Comparison of ENCODE assay signal across 8 mouse cellular contexts in genomic region chr5:134742221-134742795, GRCm38 (mm10). TPM values are rescaled to one million over a fixed set of nuclear protein-coding genes. Genes with fewer than 3 reads are reported as not detected.
DNase-seq lines count a peak whose midpoint lies in the region; ATAC-seq lines count a peak whose summit lies in the region.

No protein-coding gene starts in this region.

- peak overlapping the region; percentile 73 for H3K27ac ChIP-seq in embryonic facial prominence, embryonic 15.5 days (replicated peaks)
- no peak overlapping the region; the same call in 1 of the 2 replicates for H3K27ac ChIP-seq in kidney, embryonic 15.5 days
- H3K27ac ChIP-seq in neural tube, embryonic 15.5 days (replicated peaks) = no peak overlapping the region

- H3K4me3 ChIP-seq in megakaryocyte, embryonic 14.5 days (replicated peaks) = peak overlapping the region; percentile 14
- peak overlapping the region; percentile 11 for H3K4me3 ChIP-seq in embryonic facial prominence, embryonic 15.5 days (replicated peaks)
- no peak overlapping the region; the same call in 1 of the 2 replicates for H3K4me3 ChIP-seq in kidney, embryonic 15.5 days (replicated peaks)
- H3K4me3 ChIP-seq in neural tube, embryonic 15.5 days (replicated peaks) = no peak overlapping the region

- 10% methylated on average over 18 of the region's 19 CpGs for WGBS in embryonic facial prominence, embryonic 15.5 days
- WGBS in kidney, embryonic 15.5 days = 13% methylated on average over 19 of the region's 19 CpGs
- 10% methylated on average over 17 of the region's 19 CpGs for WGBS in neural tube, embryonic 15.5 days

- peaks cover 8% of the 10 kb centered on the region; the same call in 1 of the 2 replicates for H3K4me1 ChIP-seq in megakaryocyte, embryonic 14.5 days
- peaks cover 67% of the 10 kb centered on the region for H3K4me1 ChIP-seq in embryonic facial prominence, embryonic 15.5 days
- peaks cover 44% of the 10 kb centered on the region for H3K4me1 ChIP-seq in kidney, embryonic 15.5 days
- peaks cover 24% of the 10 kb centered on the region for H3K4me1 ChIP-seq in neural tube, embryonic 15.5 days

- peaks cover 71% of the 10 kb centered on the region for H3K27me3 ChIP-seq in megakaryocyte, embryonic 14.5 days (replicated peaks)
- no peaks in the 10 kb centered on the region for H3K27me3 ChIP-seq in embryonic facial prominence, embryonic 15.5 days
- peaks cover 10% of the 10 kb centered on the region; the same call in 1 of the 2 replicates for H3K27me3 ChIP-seq in kidney, embryonic 15.5 days
- no peaks in the 10 kb centered on the region; the same call in 1 of the 2 replicates for H3K27me3 ChIP-seq in neural tube, embryonic 15.5 days (replicated peaks)

- no peak for DNase-seq in adrenal gland, adult 18-20 months (ENCODE audit: low spot score in 2 of 2)
- DNase-seq in layer of hippocampus, adult 8-10 months (ENCODE audit: low spot score in 2 of 2) = no peak
- DNase-seq in urinary bladder, postnatal 25 days (ENCODE audit: low spot score) = no peak

- peak overlapping the region; percentile 35 for H3K4me2 ChIP-seq in embryonic facial prominence, embryonic 15.5 days (replicated peaks)
- peak overlapping the region; percentile 39 for H3K4me2 ChIP-seq in kidney, embryonic 15.5 days
- H3K4me2 ChIP-seq in neural tube, embryonic 15.5 days = peak overlapping the region; percentile 22; the same call in 1 of the 2 replicates

- H3K9me3 ChIP-seq in megakaryocyte, embryonic 14.5 days = no peaks in the 10 kb centered on the region
- no peaks in the 10 kb centered on the region for H3K9me3 ChIP-seq in embryonic facial prominence, embryonic 15.5 days (replicated peaks)
- no peaks in the 10 kb centered on the region for H3K9me3 ChIP-seq in kidney, embryonic 15.5 days (replicated peaks)
- no peaks in the 10 kb centered on the region for H3K9me3 ChIP-seq in neural tube, embryonic 15.5 days (replicated peaks)

- no peaks in the 10 kb centered on the region for H3K36me3 ChIP-seq in megakaryocyte, embryonic 14.5 days (replicated peaks; ENCODE audit: low read length)
- H3K36me3 ChIP-seq in embryonic facial prominence, embryonic 15.5 days = peaks cover 8% of the 10 kb centered on the region
- no peaks in the 10 kb centered on the region for H3K36me3 ChIP-seq in kidney, embryonic 15.5 days
- H3K36me3 ChIP-seq in neural tube, embryonic 15.5 days = no peaks in the 10 kb centered on the region

- ATAC-seq in megakaryocyte, adult 5-6 weeks (ENCODE audit: poor library complexity, severe bottlenecking) = no peak
- ATAC-seq in embryonic facial prominence, embryonic 15.5 days (ENCODE audit: insufficient number of reproducible peaks, low FRiP score, low TSS enrichment, low read depth) = peak; percentile 41; the same call in 1 of the 2 replicates
- ATAC-seq in kidney, embryonic 15.5 days (replicated peaks; ENCODE audit: low FRiP score) = no peak
- no peak for ATAC-seq in neural tube, embryonic 15.5 days (ENCODE audit: low FRiP score)

- no peak overlapping the region; the same call in 1 of the 2 replicates for H3K9ac ChIP-seq in embryonic facial prominence, embryonic 15.5 days
- 0 out of 2 replicates have a peak overlapping the region, but pooled peaks have one; percentile 1 for H3K9ac ChIP-seq in kidney, embryonic 15.5 days
- no peak overlapping the region for H3K9ac ChIP-seq in neural tube, embryonic 15.5 days (replicated peaks)

RNA-seq across cellular contexts. Expression of gene Eln, which starts 4.8 kb away (rescaled TPM):
- polyA plus RNA-seq in megakaryocyte, embryonic 14.5 days (2012; ENCODE audit: insufficient read depth, low replicate concordance) = 0.19 TPM in 1 of 2 replicates, not detected in the other
- not detected in 2 replicates for total RNA-seq in megakaryocyte, adult 5-6 weeks (2015)
- total RNA-seq in megakaryocyte, adult 5-6 weeks (2017) = not detected in 2 replicates
- 289 and 312 TPM in 2 replicates for polyA plus RNA-seq in embryonic facial prominence, embryonic 15.5 days (2015; fragmentation: Nextera tagmentation; extraction: Ambion mirVana)
- 81.4 and 99.6 TPM in 2 replicates for polyA plus RNA-seq in kidney, embryonic 15.5 days (2015; fragmentation: Nextera tagmentation; extraction: Ambion mirVana)
- polyA plus RNA-seq in neural tube, embryonic 15.5 days (2015; fragmentation: Nextera tagmentation; extraction: Ambion mirVana) = 25.8 and 51.6 TPM in 2 replicates
- total RNA-seq in adrenal gland, adult 18-20 months (2021) = 10 to 100 TPM in 1 of 2 experiments, 1 to 10 TPM in 1; 9.0 to 18.1 TPM
- 10 to 100 TPM; 10.1 to 14.5 (median 13.5) TPM for total RNA-seq in layer of hippocampus, adult 8-10 months (2022)

RNA-seq across cellular contexts. Expression of gene Limk1, which starts 53.9 kb away (rescaled TPM):
- 54.8 and 104 TPM in 2 replicates for polyA plus RNA-seq in megakaryocyte, embryonic 14.5 days (2012; ENCODE audit: insufficient read depth, low replicate concordance)
- total RNA-seq in megakaryocyte, adult 5-6 weeks (2015) = 9.5 and 11.8 TPM in 2 replicates
- 7.5 and 8.3 TPM in 2 replicates for total RNA-seq in megakaryocyte, adult 5-6 weeks (2017)
- 7.8 and 9.0 TPM in 2 replicates for polyA plus RNA-seq in embryonic facial prominence, embryonic 15.5 days (2015; fragmentation: Nextera tagmentation; extraction: Ambion mirVana)
- 4.9 and 5.9 TPM in 2 replicates for polyA plus RNA-seq in kidney, embryonic 15.5 days (2015; fragmentation: Nextera tagmentation; extraction: Ambion mirVana)
- 22.7 and 27.1 TPM in 2 replicates for polyA plus RNA-seq in neural tube, embryonic 15.5 days (2015; fragmentation: Nextera tagmentation; extraction: Ambion mirVana)
- 10 to 100 TPM; 20.2 to 21.9 TPM for total RNA-seq in adrenal gland, adult 18-20 months (2021)
- total RNA-seq in layer of hippocampus, adult 8-10 months (2022) = 10 to 100 TPM; 43.7 to 45.3 (median 44.5) TPM

Comparison
In these comparisons a context has a peak if more than half of its experiments do, and no peak if none do; other contexts are left out.
1. H3K4me3 ChIP-seq: peak in megakaryocyte, embryonic 14.5 days (single experiment) and embryonic facial prominence, embryonic 15.5 days (single experiment); none in kidney, embryonic 15.5 days (single experiment) and neural tube, embryonic 15.5 days (single experiment).
2. RNA of gene Eln, which starts 4.8 kb away (polyA plus RNA-seq): 289 to 312 TPM in embryonic facial prominence, embryonic 15.5 days, 81.4 to 99.6 TPM in kidney, embryonic 15.5 days and 25.8 to 51.6 TPM in neural tube, embryonic 15.5 days; 0.19 TPM in megakaryocyte, embryonic 14.5 days; every median in the first group is over 10 times any median in the second.
3. Peak in every context shown above with its lines, with median percentiles within 50 percentile points of each other: H3K4me2 ChIP-seq.